Mouse (Mus musculus) gastrocnemius, adult 2 months (tissue): ENCODE results near the gene Gm21409. TPM values are rescaled to one million over a fixed set of nuclear protein-coding genes. Genes with fewer than 3 reads are reported as not detected.
"Not testable (repeated sequence)": the region's sequence is repeated elsewhere in the genome, so short reads cannot be mapped to it uniquely, and the experiment has no call there.

Experiments used
- DNase-seq: peaks from one replicate; pipeline ENCODE4 v3.0.0; 2022
- H3K27ac ChIP-seq: fragments of 200-600 bp; 2 replicates; pipeline ENCODE4 v1.8.1; 2022; ENCODE audit warnings: mild to moderate bottlenecking
- H3K4me3 ChIP-seq: fragments of 200-600 bp; 2 replicates; pipeline ENCODE4 v1.8.1; 2022; ENCODE audit warnings: mild to moderate bottlenecking, moderate library complexity
- intact Hi-C: fragments of 180-260 bp; cut with DNase I; formaldehyde crosslinking; loops from one replicate; pipeline ENCODE4 v1.15.1; 2025
- long read RNA-seq, 2 experiments: library from polyadenylated mRNA; stranded (forward); transcript quantifications; one replicate each; pipeline ENCODE4 v2.0.0; 2021
- total RNA-seq, 2 experiments: library from RNA; stranded (reverse); gene quantifications; 2 replicates each; pipeline ENCODE4 v1.2.3; 2021

The Gm21409 gene
- total RNA-seq, result not detected
- long read RNA-seq, experiment 1, result 0 reads
- long read RNA-seq, experiment 2, result 0 reads

DNA sequence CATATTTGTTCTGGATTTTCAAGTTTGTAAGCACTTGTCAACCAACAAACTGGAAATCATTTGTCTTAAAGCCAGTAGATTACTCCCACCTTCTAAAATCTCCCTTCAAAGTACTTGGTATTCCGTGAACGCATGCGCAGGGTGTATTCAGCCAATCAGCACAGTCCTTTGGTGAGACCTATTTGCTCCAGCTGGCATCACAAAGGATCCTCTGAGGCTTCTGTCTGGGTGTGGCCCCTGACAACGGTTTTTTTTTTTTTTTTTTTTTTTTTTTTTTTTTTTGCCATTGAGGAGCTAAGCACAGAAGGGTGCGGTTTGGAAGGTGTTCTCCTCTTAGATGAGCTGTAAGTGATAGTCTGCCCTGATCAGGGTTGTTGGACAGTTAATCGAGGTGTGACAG lies at the start of gene Gm21409:
Gm21409 (plus strand) TSS at position 301 of the 400 bp plus-strand sequence.
- DNase-seq, intact Hi-C loops, H3K4me3 ChIP-seq, H3K27ac ChIP-seq: not testable (repeated sequence)

Other genes with a start within 250 kb of the Gm21409 start
- not detected for gene Gm21394, start 181.8 kb upstream of the Gm21409 start, total RNA-seq